Mouse (Mus musculus) neural tube, embryonic 15.5 days (tissue): Measurements from ENCODE around the gene Ccsap. TPM values are rescaled to one million over a fixed set of nuclear protein-coding genes. Genes with fewer than 3 reads are reported as not detected.

Experiments
- ATAC-seq: fragments of 200-750 bp; cut with Nextera tagmentation; 2 replicates; pipeline ENCODE4 v1.8.0; 2017; ENCODE audit warnings: mild to moderate bottlenecking, moderate TSS enrichment, moderate library complexity; ENCODE audit not compliant: low FRiP score
- H3K27ac ChIP-seq: fragments of 300-500 bp; sonication (generic); replicated peaks from 2 replicates; pipeline ENCODE4 v1.5.1; 2015; ENCODE audit warnings: mild to moderate bottlenecking, inconsistent platforms
- H3K27me3 ChIP-seq: fragments of 300-500 bp; sonication (generic); replicated peaks from 2 replicates; pipeline ENCODE4 v1.6.1; 2015; ENCODE audit warnings: inconsistent platforms
- H3K36me3 ChIP-seq: fragments of 300-500 bp; sonication (generic); 2 replicates; pipeline ENCODE4 v1.6.1; 2015; ENCODE audit warnings: inconsistent platforms
- H3K4me1 ChIP-seq: fragments of 300-500 bp; sonication (generic); 2 replicates; pipeline ENCODE4 v1.6.1; 2015; ENCODE audit warnings: inconsistent platforms
- H3K4me2 ChIP-seq: fragments of 300-500 bp; sonication (generic); 2 replicates; pipeline ENCODE4 v1.6.1; 2015; ENCODE audit warnings: inconsistent platforms, mild to moderate bottlenecking, moderate library complexity
- H3K4me3 ChIP-seq: fragments of 300-500 bp; sonication (generic); replicated peaks from 2 replicates; pipeline ENCODE4 v1.5.1; 2015; ENCODE audit warnings: mild to moderate bottlenecking, inconsistent platforms
- H3K9ac ChIP-seq: fragments of 300-500 bp; sonication (generic); replicated peaks from 2 replicates; pipeline ENCODE4 v1.6.1; 2015; ENCODE audit warnings: mild to moderate bottlenecking, inconsistent platforms
- H3K9me3 ChIP-seq: fragments of 300-500 bp; sonication (generic); replicated peaks from 2 replicates; pipeline ENCODE4 v1.6.1; 2016; ENCODE audit warnings: inconsistent platforms
- WGBS: fragments of 180-500 bp; shearing (Covaris S2); methylation state at CpG from one replicate; pipeline ENCODE4 v1.1.7; 2015; ENCODE audit warnings: mixed read lengths; 5-methylcytosine and 5-hydroxymethylcytosine counted together
- polyA plus RNA-seq: library from polyadenylated mRNA; unstranded; fragments of >200 nt; fragmentation: Nextera tagmentation; extraction: Ambion mirVana; gene quantifications from 2 replicates; pipeline ENCODE4 v1.2.1, GENCODE M21; 2015

Ccsap gene
- polyA plus RNA-seq, 1 experiment from 2014 or later = 4.2 TPM

GRCm38 (mm10) chr8:123877865-123878264, 17.9 kb upstream of the Ccsap start:
- no peaks in the 10 kb centered on the region for H3K4me1 ChIP-seq
- H3K27ac ChIP-seq = no peak overlapping the region
- no peak for ATAC-seq
- no peak overlapping the region for H3K9ac ChIP-seq
- 69% methylated on average over 2 of the region's 2 CpGs for WGBS
- H3K9me3 ChIP-seq = no peaks in the 10 kb centered on the region
- H3K36me3 ChIP-seq = no peaks in the 10 kb centered on the region
- no peak overlapping the region for H3K4me3 ChIP-seq
- H3K4me2 ChIP-seq = no peak overlapping the region
- H3K27me3 ChIP-seq = no peaks in the 10 kb centered on the region

- H3K9me3 ChIP-seq = no peaks in the 10 kb centered on the region
- WGBS = 80% methylated on average over 11 of the region's 11 CpGs
- H3K27ac ChIP-seq = no peak overlapping the region
- no peaks in the 10 kb centered on the region for H3K36me3 ChIP-seq
- no peak overlapping the region for H3K9ac ChIP-seq
- H3K4me2 ChIP-seq = no peak overlapping the region
- ATAC-seq = no peak
- no peaks in the 10 kb centered on the region for H3K4me1 ChIP-seq
- H3K4me3 ChIP-seq = no peak overlapping the region
- no peaks in the 10 kb centered on the region for H3K27me3 ChIP-seq
These were observed 14.3 kb upstream of the Ccsap start for GRCm38 (mm10) chr8:123874324-123874723.

GRCm38 (mm10) chr8:123873364-123873763, 13.4 kb upstream of the Ccsap start:
- 80% methylated on average over 6 of the region's 6 CpGs for WGBS
- H3K4me2 ChIP-seq = no peak overlapping the region
- no peak for ATAC-seq
- no peak overlapping the region for H3K4me3 ChIP-seq
- H3K9ac ChIP-seq = no peak overlapping the region
- H3K27ac ChIP-seq = no peak overlapping the region
- no peaks in the 10 kb centered on the region for H3K27me3 ChIP-seq
- H3K4me1 ChIP-seq = no peaks in the 10 kb centered on the region
- no peaks in the 10 kb centered on the region for H3K9me3 ChIP-seq
- H3K36me3 ChIP-seq = no peaks in the 10 kb centered on the region

- no peaks in the 10 kb centered on the region for H3K9me3 ChIP-seq
- ATAC-seq = no peak
- no peaks in the 10 kb centered on the region for H3K36me3 ChIP-seq
- no peak overlapping the region for H3K4me3 ChIP-seq
- H3K4me1 ChIP-seq = no peaks in the 10 kb centered on the region
- H3K27ac ChIP-seq = no peak overlapping the region
- no peak overlapping the region for H3K4me2 ChIP-seq
- H3K9ac ChIP-seq = no peak overlapping the region
- H3K27me3 ChIP-seq = no peaks in the 10 kb centered on the region
- 81% methylated on average over 9 of the region's 9 CpGs for WGBS
These were observed 12.0 kb upstream of the Ccsap start for GRCm38 (mm10) chr8:123872048-123872447.

- no peak overlapping the region for H3K27ac ChIP-seq
- H3K9ac ChIP-seq = no peak overlapping the region
- no peaks in the 10 kb centered on the region for H3K36me3 ChIP-seq
- WGBS = 44% methylated on average over 5 of the region's 5 CpGs
- H3K4me3 ChIP-seq = no peak overlapping the region
- H3K4me2 ChIP-seq = no peak overlapping the region
- no peak for ATAC-seq
- H3K27me3 ChIP-seq = peaks cover 16% of the 10 kb centered on the region
- H3K4me1 ChIP-seq = peaks cover 7% of the 10 kb centered on the region; the same call in 1 of the 2 replicates
- no peaks in the 10 kb centered on the region for H3K9me3 ChIP-seq
These were observed 7.0 kb upstream of the Ccsap start for GRCm38 (mm10) chr8:123866971-123867370.

- no peaks in the 10 kb centered on the region for H3K36me3 ChIP-seq
- H3K4me3 ChIP-seq = no peak overlapping the region
- peaks cover 21% of the 10 kb centered on the region for H3K27me3 ChIP-seq
- H3K4me2 ChIP-seq = no peak overlapping the region
- H3K27ac ChIP-seq = no peak overlapping the region
- 85% methylated on average over 7 of the region's 7 CpGs for WGBS
- no peak for ATAC-seq
- H3K9ac ChIP-seq = no peak overlapping the region
- H3K9me3 ChIP-seq = no peaks in the 10 kb centered on the region
- peaks cover 7% of the 10 kb centered on the region; the same call in 1 of the 2 replicates for H3K4me1 ChIP-seq
These were observed 5.8 kb upstream of the Ccsap start for GRCm38 (mm10) chr8:123865786-123866185.

- Histone ChIP-seq H3K27ac (no peak overlapping the region), H3K36me3 (no peaks in the 10 kb centered on the region), H3K27me3 (peaks cover 26% of the 10 kb centered on the region), H3K9me3 (no peaks in the 10 kb centered on the region), H3K4me1 (peaks cover 23% of the 10 kb centered on the region), H3K4me2 (peak overlapping the region; percentile 88), H3K4me3 (peak overlapping the region; percentile 89), H3K9ac (no peak overlapping the region)
- 72% methylated on average over 4 of the region's 4 CpGs for WGBS
- no peak for ATAC-seq
These were observed 377 bp upstream of the Ccsap start for GRCm38 (mm10) chr8:123860386-123860785.

GRCm38 (mm10) chr8:123858941-123859647, 915 bp downstream of the Ccsap start:
- Histone ChIP-seq H3K4me2 (peak overlapping the region; percentile 88), H3K36me3 (no peaks in the 10 kb centered on the region), H3K27me3 (peaks cover 24% of the 10 kb centered on the region), H3K9me3 (no peaks in the 10 kb centered on the region), H3K9ac (peak overlapping the region; percentile 75), H3K27ac (peak overlapping the region; percentile 84), H3K4me1 (peaks cover 20% of the 10 kb centered on the region), H3K4me3 (peak overlapping the region; percentile 89)
- WGBS = under 1% methylated on average over 78 of the region's 79 CpGs
- ATAC-seq = peak; percentile 97

- peak overlapping the region; percentile 75 for H3K9ac ChIP-seq
- peaks cover 16% of the 10 kb centered on the region for H3K4me1 ChIP-seq
- H3K27ac ChIP-seq = peak overlapping the region; percentile 84; the same call in 1 of the 2 replicates
- H3K4me2 ChIP-seq = peak overlapping the region; percentile 88
- no peak for ATAC-seq
- H3K4me3 ChIP-seq = peak overlapping the region; percentile 89
- no peaks in the 10 kb centered on the region for H3K9me3 ChIP-seq
- 0% methylated on average over 17 of the region's 17 CpGs for WGBS
- H3K27me3 ChIP-seq = peaks cover 21% of the 10 kb centered on the region
- no peaks in the 10 kb centered on the region for H3K36me3 ChIP-seq
These were observed 1.5 kb downstream of the Ccsap start for GRCm38 (mm10) chr8:123858574-123858940.

GRCm38 (mm10) chr8:123857361-123857760, 2.6 kb downstream of the Ccsap start:
- ATAC-seq = no peak
- Histone ChIP-seq H3K36me3 (no peaks in the 10 kb centered on the region), H3K9ac (no peak overlapping the region), H3K9me3 (no peaks in the 10 kb centered on the region), H3K27ac (no peak overlapping the region), H3K27me3 (peaks cover 10% of the 10 kb centered on the region; the same call in 1 of the 2 replicates), H3K4me1 (peaks cover 16% of the 10 kb centered on the region), H3K4me3 (no peak overlapping the region), H3K4me2 (peak overlapping the region; percentile 88; the same call in 1 of the 2 replicates)
- WGBS = 74% methylated on average over 3 of the region's 3 CpGs

- Histone ChIP-seq H3K4me3 (no peak overlapping the region), H3K9me3 (no peaks in the 10 kb centered on the region), H3K27ac (no peak overlapping the region), H3K4me1 (peaks cover 12% of the 10 kb centered on the region), H3K36me3 (no peaks in the 10 kb centered on the region), H3K4me2 (no peak overlapping the region), H3K27me3 (0 out of 2 replicates have a peak, but pooled peaks cover 3% of the 10 kb centered on the region), H3K9ac (no peak overlapping the region)
- 89% methylated on average over 9 of the region's 9 CpGs for WGBS
- ATAC-seq = no peak
These were observed 5.1 kb downstream of the Ccsap start for GRCm38 (mm10) chr8:123854733-123855475.

- 96% methylated on average over 1 of the region's 1 CpGs for WGBS
- no peak overlapping the region for H3K27ac ChIP-seq
- no peak overlapping the region for H3K4me3 ChIP-seq
- H3K9ac ChIP-seq = no peak overlapping the region
- no peak for ATAC-seq
- no peak overlapping the region for H3K4me2 ChIP-seq
- H3K4me1 ChIP-seq = peaks cover 12% of the 10 kb centered on the region
- H3K27me3 ChIP-seq = 0 out of 2 replicates have a peak, but pooled peaks cover 3% of the 10 kb centered on the region
- no peaks in the 10 kb centered on the region for H3K36me3 ChIP-seq
- no peaks in the 10 kb centered on the region for H3K9me3 ChIP-seq
These were observed 5.8 kb downstream of the Ccsap start for GRCm38 (mm10) chr8:123854252-123854651.
